11 mouse cellular contexts compared by ENCODE assay signal in the genomic region with DNA sequence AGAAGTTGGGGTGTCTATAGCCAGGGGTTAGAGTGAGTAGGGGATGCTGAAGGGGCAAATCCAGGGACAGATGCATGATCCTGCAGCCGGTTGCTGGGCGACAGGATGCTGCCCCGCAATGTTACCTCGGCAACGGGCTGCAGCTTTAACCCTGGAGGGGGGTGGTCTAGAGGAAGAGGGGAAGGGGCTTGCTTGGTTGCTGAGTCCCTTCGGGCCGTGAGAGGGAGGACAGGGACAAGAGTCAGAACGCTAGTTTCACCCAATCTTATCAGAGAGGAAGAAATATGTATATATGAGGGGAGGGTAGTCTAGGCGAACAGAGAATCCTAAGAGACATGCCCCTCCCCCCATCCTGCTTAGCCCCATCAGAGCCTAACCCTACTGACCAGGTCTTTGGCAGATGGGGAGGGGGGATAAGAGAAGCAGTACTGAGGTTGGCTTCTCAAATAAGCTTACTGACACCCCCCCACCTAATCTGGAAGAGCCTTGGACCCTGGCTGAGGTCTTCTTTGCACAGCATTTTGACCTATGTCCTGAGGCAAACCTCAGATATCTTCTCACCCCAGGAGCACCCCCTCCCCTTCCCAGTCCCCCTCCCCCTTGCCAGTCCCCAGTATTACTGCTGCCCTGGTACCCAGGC. TPM values are rescaled to one million over a fixed set of nuclear protein-coding genes. Genes with fewer than 3 reads are reported as not detected.
DNase-seq lines count a peak whose midpoint lies in the region; ATAC-seq and TF ChIP-seq lines count a peak whose summit lies in the region.
"Had no signal": no experiment of that assay in that cellular context is flagged by ENCODE, and none has a peak within 500 bp of the region (broad histone marks: within the 10 kb centered on the region; RNA-seq: fewer than 3 reads in every experiment).

No protein-coding gene starts in this region.

- no peaks in the 10 kb centered on the region for H3K36me3 ChIP-seq in heart, embryonic 16.5 days (ENCODE audit: control insufficient read depth, insufficient read depth)
- peaks cover 7% of the 10 kb centered on the region for H3K36me3 ChIP-seq in embryonic facial prominence, embryonic 11.5 days (replicated peaks; ENCODE audit: control insufficient read depth, insufficient read depth, low read depth, low read length)
- peaks cover 20% of the 10 kb centered on the region for H3K36me3 ChIP-seq in intestine, embryonic 14.5 days (ENCODE audit: control insufficient read depth, insufficient read depth, low read length)
- peaks cover 2% of the 10 kb centered on the region; the same call in 1 of the 2 replicates for H3K36me3 ChIP-seq in neural tube, embryonic 11.5 days (ENCODE audit: control insufficient read depth, insufficient read depth, low read length)
- no peaks in the 10 kb centered on the region for H3K36me3 ChIP-seq in thymus, adult 2 months (ENCODE audit: control insufficient read depth, insufficient read depth, low read length)

- H3K9ac ChIP-seq in heart, embryonic 16.5 days (ENCODE audit: low read length): no peak overlapping the region
- 0 out of 2 replicates have a peak overlapping the region, but pooled peaks have one; percentile 84 for H3K9ac ChIP-seq in embryonic facial prominence, embryonic 11.5 days (replicated peaks; ENCODE audit: low read length)
- no peak overlapping the region for H3K9ac ChIP-seq in intestine, embryonic 14.5 days (ENCODE audit: low read length)
- peak overlapping the region; percentile 2; the same call in 1 of the 2 replicates for H3K9ac ChIP-seq in neural tube, embryonic 11.5 days (ENCODE audit: low read length)

- H3K9me3 ChIP-seq in heart, embryonic 16.5 days (replicated peaks; ENCODE audit: control insufficient read depth, low read length): no peaks in the 10 kb centered on the region
- H3K9me3 ChIP-seq in embryonic facial prominence, embryonic 11.5 days (replicated peaks; ENCODE audit: control insufficient read depth, low read length): no peaks in the 10 kb centered on the region
- no peaks in the 10 kb centered on the region for H3K9me3 ChIP-seq in intestine, embryonic 14.5 days (ENCODE audit: control insufficient read depth, low read length)
- no peaks in the 10 kb centered on the region for H3K9me3 ChIP-seq in neural tube, embryonic 11.5 days (ENCODE audit: control insufficient read depth, low read length)

- DNase-seq in heart, adult 9 months (ENCODE audit: low spot score in 2 of 2): no peak
- peak; percentile 57 for DNase-seq in embryonic facial prominence, embryonic 11.5 days (ENCODE audit: low spot score)
- DNase-seq in intestine, embryonic 14.5 days (ENCODE audit: low spot score): no peak
- DNase-seq in neural tube, embryonic 11.5 days (ENCODE audit: low spot score): peak; percentile 77
- no peak for DNase-seq in adrenal gland, postnatal 10 days
- DNase-seq in spleen, postnatal 14 days (ENCODE audit: low spot score in 2 of 2): no peak
- DNase-seq in thymus, adult 2 months: no peak
- DNase-seq: lung, adult 18-20 months had no signal

- H3K27me3 ChIP-seq in heart, embryonic 16.5 days (ENCODE audit: control insufficient read depth, insufficient read depth, low read length): peaks cover 28% of the 10 kb centered on the region
- H3K27me3 ChIP-seq in embryonic facial prominence, embryonic 11.5 days (ENCODE audit: control insufficient read depth, insufficient read depth, low read length): 0 out of 2 replicates have a peak, but pooled peaks cover 2% of the 10 kb centered on the region
- no peaks in the 10 kb centered on the region for H3K27me3 ChIP-seq in intestine, embryonic 14.5 days (replicated peaks; ENCODE audit: control insufficient read depth, insufficient read depth, low read length)
- peaks cover 5% of the 10 kb centered on the region; the same call in 1 of the 2 replicates for H3K27me3 ChIP-seq in neural tube, embryonic 11.5 days (ENCODE audit: control insufficient read depth, insufficient read depth, low read length)
- no peaks in the 10 kb centered on the region for H3K27me3 ChIP-seq in thymus, adult 2 months (ENCODE audit: control insufficient read depth, insufficient read depth, low read length)

- H3K4me2 ChIP-seq in heart, embryonic 16.5 days (ENCODE audit: low read depth, low read length): peak overlapping the region; percentile 14; the same call in 1 of the 2 replicates
- peak overlapping the region; percentile 93 for H3K4me2 ChIP-seq in embryonic facial prominence, embryonic 11.5 days (ENCODE audit: low read depth, low read length)
- peak overlapping the region; percentile 77 for H3K4me2 ChIP-seq in intestine, embryonic 14.5 days (ENCODE audit: low read length)
- peak overlapping the region; percentile 95 for H3K4me2 ChIP-seq in neural tube, embryonic 11.5 days (ENCODE audit: low read depth)

- 28% methylated on average over 9 of the region's 9 CpGs for WGBS in heart, embryonic 16.5 days
- 2% methylated on average over 9 of the region's 9 CpGs for WGBS in embryonic facial prominence, embryonic 11.5 days
- WGBS in intestine, embryonic 14.5 days: 19% methylated on average over 9 of the region's 9 CpGs
- WGBS in neural tube, embryonic 11.5 days: 2% methylated on average over 9 of the region's 9 CpGs
- WGBS in thymus, adult 2 months: 88% methylated on average over 9 of the region's 9 CpGs

- ATAC-seq in heart, embryonic 16.5 days (replicated peaks; ENCODE audit: extremely low read depth, insufficient read depth, low FRiP score): no peak
- ATAC-seq in embryonic facial prominence, embryonic 11.5 days (replicated peaks; ENCODE audit: insufficient number of reproducible peaks, low FRiP score, low TSS enrichment, low read depth): no peak
- no peak for ATAC-seq in intestine, embryonic 14.5 days (replicated peaks; ENCODE audit: low FRiP score, low TSS enrichment, low read depth)
- no peak for ATAC-seq in neural tube, embryonic 11.5 days (ENCODE audit: insufficient read depth, low FRiP score, low TSS enrichment)

- H3K27ac ChIP-seq in heart, embryonic 16.5 days (ENCODE audit: low read length): no peak overlapping the region
- no peak overlapping the region for H3K27ac ChIP-seq in embryonic facial prominence, embryonic 11.5 days (replicated peaks; ENCODE audit: low read depth, low read length)
- no peak overlapping the region for H3K27ac ChIP-seq in intestine, embryonic 14.5 days (ENCODE audit: low read depth)
- H3K27ac ChIP-seq in neural tube, embryonic 11.5 days (ENCODE audit: low read depth, low read length): no peak overlapping the region
- no peak overlapping the region for H3K27ac ChIP-seq in thymus, adult 2 months (ENCODE audit: control insufficient read depth, insufficient read depth, low read length)

- TF ChIP-seq CTCF in thymus, adult 2 months (IDR thresholded peaks at IDR 0.05; ENCODE audit: borderline replicate concordance, control insufficient read depth, extremely low read depth, insufficient read depth, low read length, poor library complexity): no peak

- no peak for TF ChIP-seq POLR2A in thymus, adult 2 months (IDR thresholded peaks at IDR 0.05; ENCODE audit: control insufficient read depth, extremely low read depth, insufficient read depth, low read length, poor library complexity)

- no peak overlapping the region for H3K4me3 ChIP-seq in heart, embryonic 16.5 days (ENCODE audit: low read length)
- H3K4me3 ChIP-seq in embryonic facial prominence, embryonic 11.5 days (ENCODE audit: low read depth, low read length): peak overlapping the region; percentile 79
- peak overlapping the region; percentile 79 for H3K4me3 ChIP-seq in intestine, embryonic 14.5 days (ENCODE audit: low read depth, low read length)
- H3K4me3 ChIP-seq in neural tube, embryonic 11.5 days (ENCODE audit: low read depth, low read length): peak overlapping the region; percentile 72
- no peak overlapping the region for H3K4me3 ChIP-seq in thymus, adult 2 months (ENCODE audit: control insufficient read depth, insufficient read depth, low read length)

- H3K4me1 ChIP-seq in heart, embryonic 16.5 days (ENCODE audit: control insufficient read depth, insufficient read depth, low read length): peaks cover 24% of the 10 kb centered on the region
- H3K4me1 ChIP-seq in embryonic facial prominence, embryonic 11.5 days (ENCODE audit: control insufficient read depth, insufficient read depth, low read length): peaks cover 9% of the 10 kb centered on the region
- peaks cover 32% of the 10 kb centered on the region for H3K4me1 ChIP-seq in intestine, embryonic 14.5 days (replicated peaks; ENCODE audit: control insufficient read depth, insufficient read depth, low read length)
- peaks cover 26% of the 10 kb centered on the region for H3K4me1 ChIP-seq in neural tube, embryonic 11.5 days (ENCODE audit: control insufficient read depth, insufficient read depth, low read length)
- H3K4me1 ChIP-seq in thymus, adult 2 months (replicated peaks; ENCODE audit: control insufficient read depth, insufficient read depth, low read length): peaks cover 28% of the 10 kb centered on the region

RNA-seq across cellular contexts. Expression of gene Nlgn2, which starts 2.1 kb away (rescaled TPM):
- polyA plus RNA-seq in heart, embryonic 16.5 days (2015; fragmentation: Nextera tagmentation; extraction: Ambion mirVana): 1.6 and 2.0 TPM in 2 replicates
- 8.2 and 9.1 TPM in 2 replicates for polyA plus RNA-seq in embryonic facial prominence, embryonic 11.5 days (2014; fragmentation: Nextera tagmentation; extraction: Ambion mirVana)
- 8.5 TPM in 2 replicates for polyA plus RNA-seq in intestine, embryonic 14.5 days (2014; fragmentation: Nextera tagmentation; extraction: Ambion mirVana)
- 10.9 and 11.4 TPM in 2 replicates for polyA plus RNA-seq in neural tube, embryonic 11.5 days (2014; fragmentation: Nextera tagmentation; extraction: Ambion mirVana)
- 10 to 100 TPM; 17.3 to 23.5 TPM for total RNA-seq in adrenal gland, postnatal 10 days (2021)
- 14.4 and 15.3 TPM in 2 replicates for polyA plus RNA-seq in thymus, adult 2 months (2012; rRNA removed)

RNA-seq across cellular contexts. Expression of gene Tmem256, which starts 2.9 kb away (rescaled TPM):
- polyA plus RNA-seq in heart, embryonic 16.5 days (2015; fragmentation: Nextera tagmentation; extraction: Ambion mirVana): 258 and 323 TPM in 2 replicates
- 294 and 335 TPM in 2 replicates for polyA plus RNA-seq in embryonic facial prominence, embryonic 11.5 days (2014; fragmentation: Nextera tagmentation; extraction: Ambion mirVana)
- 436 and 455 TPM in 2 replicates for polyA plus RNA-seq in intestine, embryonic 14.5 days (2014; fragmentation: Nextera tagmentation; extraction: Ambion mirVana)
- 289 and 296 TPM in 2 replicates for polyA plus RNA-seq in neural tube, embryonic 11.5 days (2014; fragmentation: Nextera tagmentation; extraction: Ambion mirVana)
- 100 to 1,000 TPM; 137 to 145 TPM for total RNA-seq in adrenal gland, postnatal 10 days (2021)
- polyA plus RNA-seq in thymus, adult 2 months (2012; rRNA removed): 160 and 224 TPM in 2 replicates

RNA-seq across cellular contexts. Expression of gene Plscr3, which starts 10.7 kb away (rescaled TPM):
- polyA plus RNA-seq in heart, embryonic 16.5 days (2015; fragmentation: Nextera tagmentation; extraction: Ambion mirVana): 72.1 and 74.9 TPM in 2 replicates
- 90.0 and 102 TPM in 2 replicates for polyA plus RNA-seq in embryonic facial prominence, embryonic 11.5 days (2014; fragmentation: Nextera tagmentation; extraction: Ambion mirVana)
- 92.1 and 94.4 TPM in 2 replicates for polyA plus RNA-seq in intestine, embryonic 14.5 days (2014; fragmentation: Nextera tagmentation; extraction: Ambion mirVana)
- 75.4 and 83.7 TPM in 2 replicates for polyA plus RNA-seq in neural tube, embryonic 11.5 days (2014; fragmentation: Nextera tagmentation; extraction: Ambion mirVana)
- total RNA-seq in adrenal gland, postnatal 10 days (2021): 10 to 100 TPM; 49.2 to 59.2 TPM
- 132 and 142 TPM in 2 replicates for polyA plus RNA-seq in thymus, adult 2 months (2012; rRNA removed)

RNA-seq across cellular contexts. Expression of gene Spem1, which starts 13.5 kb away (rescaled TPM):
- polyA plus RNA-seq in heart, embryonic 16.5 days (2015; fragmentation: Nextera tagmentation; extraction: Ambion mirVana): not detected in 2 replicates
- 0.27 TPM in 1 of 2 replicates, not detected in the other for polyA plus RNA-seq in embryonic facial prominence, embryonic 11.5 days (2014; fragmentation: Nextera tagmentation; extraction: Ambion mirVana)
- 0.17 TPM in 1 of 2 replicates, not detected in the other for polyA plus RNA-seq in intestine, embryonic 14.5 days (2014; fragmentation: Nextera tagmentation; extraction: Ambion mirVana)
- polyA plus RNA-seq in neural tube, embryonic 11.5 days (2014; fragmentation: Nextera tagmentation; extraction: Ambion mirVana): 0.23 TPM in 1 of 2 replicates, not detected in the other
- total RNA-seq in adrenal gland, postnatal 10 days (2021): not detected
- 0.20 and 0.61 TPM in 2 replicates for polyA plus RNA-seq in thymus, adult 2 months (2012; rRNA removed)
- total RNA-seq: gastrocnemius, adult 8-10 months had no signal
- polyA plus RNA-seq: spleen, adult 2 months had no signal

RNA-seq across cellular contexts. Expression of gene Spem2, which starts 17.2 kb away (rescaled TPM):
- not detected in 2 replicates for polyA plus RNA-seq in heart, embryonic 16.5 days (2015; fragmentation: Nextera tagmentation; extraction: Ambion mirVana)
- polyA plus RNA-seq in embryonic facial prominence, embryonic 11.5 days (2014; fragmentation: Nextera tagmentation; extraction: Ambion mirVana): not detected in 2 replicates
- not detected in 2 replicates for polyA plus RNA-seq in intestine, embryonic 14.5 days (2014; fragmentation: Nextera tagmentation; extraction: Ambion mirVana)
- polyA plus RNA-seq in neural tube, embryonic 11.5 days (2014; fragmentation: Nextera tagmentation; extraction: Ambion mirVana): not detected in 2 replicates
- not detected for total RNA-seq in adrenal gland, postnatal 10 days (2021)
- 0.22 TPM in 1 of 2 replicates, not detected in the other for polyA plus RNA-seq in thymus, adult 2 months (2012; rRNA removed)
- total RNA-seq: gastrocnemius, adult 8-10 months had no signal
- polyA plus RNA-seq: spleen, adult 2 months had no signal

Comparison
In these comparisons a context has a peak if more than half of its experiments do, and no peak if none do; other contexts are left out.
1. H3K4me2 ChIP-seq: peak in every context shown above with its lines; median percentile 95 in neural tube, embryonic 11.5 days; 93 in embryonic facial prominence, embryonic 11.5 days; 77 in intestine, embryonic 14.5 days; 14 in heart, embryonic 16.5 days.
2. H3K4me3 ChIP-seq: peak in embryonic facial prominence, embryonic 11.5 days (single experiment), intestine, embryonic 14.5 days (single experiment) and neural tube, embryonic 11.5 days (single experiment); none in heart, embryonic 16.5 days (single experiment) and thymus, adult 2 months (single experiment).
3. H3K9ac ChIP-seq: peak in embryonic facial prominence, embryonic 11.5 days (single experiment) and neural tube, embryonic 11.5 days (single experiment); none in heart, embryonic 16.5 days (single experiment) and intestine, embryonic 14.5 days (single experiment).
4. DNase-seq: peak in embryonic facial prominence, embryonic 11.5 days (single experiment) and neural tube, embryonic 11.5 days (single experiment); none in heart, adult 9 months (0 of 2), intestine, embryonic 14.5 days (single experiment), adrenal gland, postnatal 10 days (single experiment), spleen, postnatal 14 days (0 of 2) and thymus, adult 2 months (single experiment).